Mouse (Mus musculus) monocyte, adult 5-6 weeks (primary cell): ENCODE results near the gene Itga7. TPM values are rescaled to one million over a fixed set of nuclear protein-coding genes. Genes with fewer than 3 reads are reported as not detected.

Experiments
- ATAC-seq: fragments of 153-309, 156-312 bp; replicated peaks from 2 replicates; pipeline ENCODE4 v1.8.0; 2017; ENCODE audit warnings: mild to moderate bottlenecking; ENCODE audit not compliant: low TSS enrichment, insufficient number of reproducible peaks, severe bottlenecking, poor library complexity, low FRiP score
- total RNA-seq: library from RNA; stranded (forward); fragments of 200-1000, 200-491, 200-594 nt; gene quantifications from 3 replicates; pipeline ENCODE4 v1.2.3, GENCODE M21; 2017

Itga7 gene
- total RNA-seq, 1 experiment from 2014 or later, result 0.19 TPM

DNA sequence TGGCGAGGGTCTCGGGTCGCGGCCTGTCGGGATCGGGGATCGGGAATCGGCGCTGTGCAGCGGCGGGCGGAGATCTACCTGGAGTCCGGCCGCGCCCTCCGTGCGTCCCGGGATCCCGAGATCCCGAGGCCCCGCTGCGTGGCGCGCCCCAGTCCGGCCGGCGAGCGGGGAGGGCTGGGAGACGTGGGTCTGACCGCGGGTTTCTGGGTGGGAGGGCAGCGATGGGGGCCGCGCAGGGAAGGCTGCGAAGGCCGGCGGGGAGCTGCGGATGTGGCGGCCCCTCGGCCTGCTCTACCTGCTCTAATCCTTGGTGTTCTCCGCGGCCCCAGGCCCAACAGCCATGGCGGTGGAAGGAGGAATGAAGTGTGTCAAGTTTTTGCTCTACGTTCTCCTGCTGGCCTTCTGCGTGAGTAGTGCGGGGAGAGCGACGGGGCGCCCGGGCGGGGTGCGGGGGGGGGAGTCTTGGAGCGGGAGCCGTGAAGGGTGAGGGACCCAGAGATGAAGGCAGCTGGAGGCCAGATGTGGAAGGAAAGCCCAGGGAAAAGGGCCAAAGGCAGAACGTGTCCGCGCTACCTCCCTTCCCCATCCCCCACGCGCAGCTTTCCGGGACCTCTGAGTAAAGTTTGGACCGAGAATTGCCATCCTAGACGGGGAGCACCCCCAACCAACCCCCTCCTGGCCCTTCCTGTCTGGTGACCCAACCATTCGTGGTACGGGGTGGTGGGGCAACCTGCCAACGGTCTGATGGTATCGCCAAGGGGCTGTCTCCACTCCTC, 23.4 kb upstream of the Itga7 start:
- ATAC-seq, result no peak

GRCm38 (mm10) chr10:128911430-128911829, 22.2 kb upstream of the Itga7 start:
- ATAC-seq, result no peak

- ATAC-seq, result no peak
Measured at GRCm38 (mm10) chr10:128912268-128912667, 21.4 kb upstream of the Itga7 start.

- no peak for ATAC-seq
Measured at GRCm38 (mm10) chr10:128912791-128913190, 20.8 kb upstream of the Itga7 start.

DNA sequence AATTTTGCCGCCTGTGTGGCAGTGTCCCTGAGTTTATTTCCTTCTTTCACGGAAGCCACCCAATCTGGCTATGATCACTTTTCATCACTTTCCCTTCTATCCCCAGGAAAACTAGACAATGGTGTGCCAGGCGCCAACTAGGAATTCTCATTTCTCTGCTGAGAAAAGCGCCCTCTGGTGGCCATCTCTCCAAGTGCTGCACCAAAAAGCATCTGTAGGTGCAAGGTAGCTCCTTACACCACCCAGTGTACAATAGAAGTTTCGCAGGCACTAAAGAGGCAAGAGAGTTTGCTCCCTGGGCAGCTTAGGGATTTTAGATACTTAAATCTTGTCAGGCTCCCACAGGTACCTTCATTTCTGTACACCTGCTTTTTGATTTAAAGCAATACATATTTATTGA, 20.4 kb upstream of the Itga7 start:
- peak; percentile 33; the same call in 1 of the 2 replicates for ATAC-seq

DNA sequence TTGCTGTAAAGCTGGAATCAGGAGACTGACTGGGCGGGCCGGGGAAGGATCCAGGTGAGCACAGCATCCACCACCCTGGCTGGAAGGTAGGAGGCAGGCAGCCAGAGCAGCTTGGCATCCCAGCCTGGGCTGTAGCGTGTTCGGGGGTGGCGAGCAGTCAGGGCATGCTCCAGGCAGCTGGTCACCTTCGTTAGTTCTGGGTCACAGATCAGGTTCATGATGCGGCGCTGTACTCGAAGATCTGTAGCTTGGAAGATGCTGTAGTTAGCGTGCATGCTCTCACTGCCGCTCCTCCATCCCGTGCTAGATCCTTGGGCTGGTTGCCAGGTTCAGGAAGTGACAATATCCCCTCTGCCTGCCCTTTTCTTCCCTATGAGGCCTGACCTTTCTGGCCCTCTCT, 19.9 kb upstream of the Itga7 start:
- no peak for ATAC-seq

DNA sequence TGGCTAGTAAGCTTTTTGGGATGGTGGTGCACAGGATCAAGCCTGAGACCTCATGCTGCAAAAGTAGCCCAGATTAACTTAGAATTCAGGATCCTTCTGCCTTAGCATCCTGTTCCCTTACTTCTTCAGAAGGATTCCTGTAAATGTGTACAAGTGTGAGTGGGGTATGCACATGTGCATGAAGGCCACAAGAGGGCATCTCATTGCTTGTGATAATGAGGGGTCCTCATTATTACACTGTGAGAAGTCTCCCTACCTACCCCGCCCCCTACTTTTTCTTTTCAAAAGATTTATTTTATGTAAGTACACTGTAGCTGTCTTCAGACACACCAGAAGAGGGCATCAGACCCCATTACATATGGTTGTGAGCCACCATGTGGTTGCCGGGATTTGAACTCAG, 18.1 kb upstream of the Itga7 start:
- ATAC-seq, result no peak

DNA sequence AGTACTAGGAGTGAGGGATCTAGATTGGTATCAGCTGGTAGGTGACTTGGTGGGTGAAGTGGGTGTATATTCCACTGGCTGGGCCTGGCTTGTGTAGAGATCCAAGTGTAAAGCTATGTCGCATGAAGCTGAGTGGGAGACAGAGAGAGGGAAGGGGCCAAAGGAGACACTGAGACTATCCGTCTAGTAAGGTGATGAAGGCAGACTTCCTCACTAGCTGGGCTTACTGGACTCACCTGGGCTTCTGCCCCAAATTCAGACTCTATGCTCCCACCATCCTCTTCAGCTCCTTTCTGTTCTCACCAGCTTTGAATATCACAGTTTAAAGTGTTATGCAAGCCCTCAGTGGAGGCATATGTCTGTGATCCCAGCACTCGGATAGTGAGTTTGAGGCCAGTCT, 17.0 kb upstream of the Itga7 start:
- ATAC-seq, result no peak

- no peak for ATAC-seq
Measured at GRCm38 (mm10) chr10:128917400-128917799, 16.2 kb upstream of the Itga7 start.

- no peak for ATAC-seq
Measured at GRCm38 (mm10) chr10:128918246-128918645, 15.4 kb upstream of the Itga7 start.

DNA sequence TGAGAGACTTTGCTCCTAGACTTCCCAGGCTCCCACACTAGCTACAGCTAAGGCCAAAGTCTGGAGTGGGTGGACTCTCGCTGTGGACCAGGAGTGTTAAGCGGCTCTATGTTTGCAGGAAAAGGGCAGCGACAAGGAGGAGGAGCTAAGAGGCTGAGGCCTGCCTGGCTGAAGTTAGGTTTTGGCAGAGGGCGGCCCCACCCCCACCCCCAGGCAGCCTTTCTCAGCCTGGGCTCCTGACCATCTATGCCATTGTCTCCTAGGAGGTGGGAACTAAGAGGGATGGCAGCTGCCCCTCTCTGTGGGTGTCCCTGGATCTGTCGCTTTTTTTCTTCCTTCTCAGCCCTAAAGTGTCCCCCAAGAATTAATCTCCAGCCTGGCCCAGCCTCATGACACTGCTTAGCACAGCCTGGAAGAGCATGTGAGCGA, 14.4 kb upstream of the Itga7 start:
- ATAC-seq, result no peak

- no peak for ATAC-seq
Measured at GRCm38 (mm10) chr10:128919966-128920365, 13.7 kb upstream of the Itga7 start.

DNA sequence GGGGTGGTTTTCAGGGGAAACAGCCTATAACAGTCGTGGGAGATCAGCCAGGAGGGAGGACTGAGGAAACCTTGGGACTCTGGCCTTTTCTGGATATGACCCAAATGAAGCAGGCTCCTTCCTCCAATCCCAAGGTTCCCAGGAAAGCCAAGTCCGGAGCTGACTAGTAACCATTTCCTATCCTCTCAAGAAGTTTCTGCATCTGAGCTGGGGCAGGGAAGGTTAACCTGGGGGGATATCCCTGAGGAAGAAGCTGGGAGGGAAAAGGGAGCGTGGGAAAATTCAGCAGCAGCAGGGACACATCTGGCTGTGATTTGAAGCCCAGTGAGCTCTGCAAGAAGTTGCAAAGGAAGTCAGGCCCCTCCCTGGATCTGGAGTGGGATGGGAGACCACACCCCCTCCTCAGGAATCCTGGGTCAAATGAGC, 12.9 kb upstream of the Itga7 start:
- ATAC-seq, result no peak

- no peak for ATAC-seq
Measured at GRCm38 (mm10) chr10:128921251-128921650, 12.4 kb upstream of the Itga7 start.

DNA sequence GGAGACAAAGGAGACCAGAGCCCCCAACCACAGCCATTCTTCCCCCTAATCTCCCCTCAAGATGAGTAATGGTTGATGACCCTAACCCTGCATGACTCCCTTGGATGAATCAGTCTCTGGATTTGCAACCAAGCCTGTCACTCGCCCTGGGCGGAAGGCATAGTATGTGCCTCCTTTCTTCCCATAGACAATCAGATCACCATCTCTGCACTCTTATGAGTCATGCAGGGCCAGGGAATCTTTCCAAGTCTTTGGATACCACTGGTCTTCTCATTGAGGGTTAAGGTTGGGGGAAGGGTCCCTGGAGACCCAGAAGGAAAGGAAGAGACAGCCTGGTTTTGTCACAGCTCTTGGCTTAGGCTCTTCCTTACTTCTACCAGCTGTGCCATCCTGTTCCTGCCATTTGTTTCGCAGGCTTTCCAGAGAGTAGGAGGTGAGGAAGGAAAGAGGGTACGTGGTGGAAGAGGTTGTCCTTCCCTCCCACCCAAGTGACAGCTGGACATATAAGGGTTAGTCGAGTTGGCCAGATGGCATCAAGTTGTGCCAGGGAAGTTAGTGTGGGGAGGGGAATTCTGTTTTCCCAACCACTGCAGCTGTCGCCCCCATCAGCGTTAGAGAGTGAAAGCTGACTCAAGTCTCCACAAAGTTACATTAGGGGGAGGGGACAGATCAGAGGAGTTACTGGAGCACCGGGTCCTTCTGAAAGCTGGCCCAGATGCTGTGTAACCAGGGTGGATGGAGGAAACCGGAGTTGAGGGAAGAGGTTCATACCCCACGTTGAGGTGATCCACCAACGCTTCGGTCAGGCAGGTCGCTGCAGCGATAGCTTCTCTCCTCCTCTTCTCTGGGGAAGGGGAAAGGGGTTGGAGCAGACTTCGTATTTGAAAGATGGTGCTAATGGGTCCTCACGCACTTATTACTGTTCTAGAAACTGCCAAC, 11.5 kb upstream of the Itga7 start:
- ATAC-seq, result no peak

- ATAC-seq, result no peak
Measured at GRCm38 (mm10) chr10:128922822-128923012, 10.9 kb upstream of the Itga7 start, which contains the start of gene Rdh5. Gene Rdh5 (minus strand): TSS chr10:128922888.

GRCm38 (mm10) chr10:128923013-128923691, 10.5 kb upstream of the Itga7 start:
- ATAC-seq, result peak; percentile 88

DNA sequence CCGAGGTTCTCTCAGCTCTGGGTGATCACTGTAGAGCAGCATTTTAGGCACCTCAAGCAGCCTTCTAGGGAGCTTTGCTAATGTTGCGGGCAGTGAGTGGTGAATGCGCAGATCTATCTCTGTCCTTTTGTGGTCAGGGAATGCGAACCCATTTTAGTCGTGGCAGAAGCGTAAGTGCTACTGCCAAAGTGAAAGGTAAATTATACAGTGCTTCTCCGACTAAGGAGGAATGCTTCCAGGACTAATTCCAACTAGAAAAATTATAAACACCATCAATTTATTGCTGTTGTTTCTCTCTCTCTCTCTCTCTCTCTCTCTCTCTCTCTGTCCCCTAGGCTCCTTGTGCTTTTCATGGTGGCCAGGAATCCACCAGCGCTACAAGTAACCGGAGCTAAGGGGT, 9.7 kb upstream of the Itga7 start, which contains the start of gene Bloc1s1:
Gene Bloc1s1, minus strand, starts transcription at position 101 of the 400 bp plus-strand sequence.
- no peak for ATAC-seq

DNA sequence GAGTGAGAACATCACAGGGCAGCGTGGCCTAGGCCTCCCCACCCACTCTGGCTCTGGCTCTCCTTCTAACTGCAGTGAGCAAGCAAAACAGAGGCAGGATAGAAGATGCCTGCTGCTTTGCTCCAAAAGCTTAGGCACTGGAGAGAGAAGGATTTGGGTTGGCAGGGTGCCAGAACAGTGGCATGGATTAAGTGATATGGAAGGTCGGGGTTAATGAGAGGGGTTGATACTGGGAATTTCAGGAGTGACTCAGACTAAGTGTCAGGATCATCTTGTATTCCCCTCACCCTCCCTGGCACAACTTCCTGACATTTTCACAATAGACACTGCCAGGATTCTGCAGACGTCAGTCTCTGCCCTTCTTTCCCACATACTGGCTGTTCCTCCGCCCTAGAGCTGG, 5.3 kb upstream of the Itga7 start:
- ATAC-seq, result no peak
